Mouse (Mus musculus) myocyte (in vitro differentiated cells): ENCODE measurements around the gene Dbt.

Experiments used
- E2F4 ChIP-seq: IDR thresholded peaks from one replicate; pipeline ENCODE4 v1.6.1; 2011; ENCODE audit warnings: mild to moderate bottlenecking, control low read depth, moderate library complexity; ENCODE audit not compliant: insufficient read depth
- MAX ChIP-seq: IDR thresholded peaks from one replicate; pipeline ENCODE4 v1.6.1; 2011; ENCODE audit warnings: low read depth, mild to moderate bottlenecking, control low read depth
- MYOG ChIP-seq, 3 experiments: IDR thresholded peaks; one replicate each; pipeline ENCODE4 v1.6.1; 2011; ENCODE audit warnings: control low read depth in 2 of 3, low read depth in 2 of 3, mild to moderate bottlenecking in 2 of 3; ENCODE audit not compliant: insufficient read length in 2 of 3, control insufficient read depth in 1 of 3, insufficient read depth in 1 of 3
- POLR2A ChIP-seq: IDR thresholded peaks from one replicate; pipeline ENCODE4 v1.6.1; 2011; ENCODE audit warnings: low read depth, mild to moderate bottlenecking, control low read depth, moderate library complexity; ENCODE audit not compliant: insufficient read length
- POLR2AphosphoS2 ChIP-seq: IDR thresholded peaks from one replicate; pipeline ENCODE4 v1.6.1; 2011; ENCODE audit warnings: low read depth, control low read depth; ENCODE audit not compliant: insufficient read length
- TCF3 ChIP-seq: IDR thresholded peaks from one replicate; pipeline ENCODE4 v1.6.1; 2011; ENCODE audit warnings: low read depth, control low read depth; ENCODE audit not compliant: insufficient read length
- USF1 ChIP-seq: IDR thresholded peaks from one replicate; pipeline ENCODE4 v1.6.1; 2011; ENCODE audit warnings: low read depth, mild to moderate bottlenecking, control low read depth, moderate library complexity

DNA sequence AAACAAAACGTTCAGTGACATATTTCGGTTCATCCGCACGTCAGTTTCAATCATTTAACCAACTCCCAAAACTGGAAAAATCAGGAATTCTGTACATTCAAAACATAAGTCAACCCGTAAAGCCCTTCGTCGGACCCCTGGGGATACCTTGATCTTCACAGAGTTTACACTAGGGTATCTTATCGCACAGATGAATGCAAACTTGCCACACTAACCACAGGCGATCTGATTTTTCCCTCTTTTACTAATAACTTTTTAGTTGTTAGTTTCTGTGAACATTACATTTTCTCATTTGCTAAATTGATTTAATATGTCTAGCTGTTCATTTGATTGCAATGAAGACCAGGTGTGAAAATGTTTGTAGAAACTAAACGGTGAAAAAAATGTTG is 82.7 kb downstream of the Dbt start:
- TF ChIP-seq USF1, result no peak
- TF ChIP-seq POLR2A, result no peak
- no peak for TF ChIP-seq MAX
- no peak for TF ChIP-seq MYOG (IDR thresholded peaks at IDR 0.05; ENCODE audit: control insufficient read depth in 1 of 3, insufficient read depth in 1 of 3, insufficient read length in 2 of 3, low read depth in 2 of 3)
- TF ChIP-seq TCF3, result no peak
- no peak for TF ChIP-seq POLR2AphosphoS2
- no peak for TF ChIP-seq E2F4
